Mouse (Mus musculus): ENCODE results near the gene Nck2. TPM values are rescaled to one million over a fixed set of nuclear protein-coding genes. Genes with fewer than 3 reads are reported as not detected.

The Nck2 gene
- polyA plus RNA-seq, 2 experiments: 8.4 to 9.0 TPM

DNA sequence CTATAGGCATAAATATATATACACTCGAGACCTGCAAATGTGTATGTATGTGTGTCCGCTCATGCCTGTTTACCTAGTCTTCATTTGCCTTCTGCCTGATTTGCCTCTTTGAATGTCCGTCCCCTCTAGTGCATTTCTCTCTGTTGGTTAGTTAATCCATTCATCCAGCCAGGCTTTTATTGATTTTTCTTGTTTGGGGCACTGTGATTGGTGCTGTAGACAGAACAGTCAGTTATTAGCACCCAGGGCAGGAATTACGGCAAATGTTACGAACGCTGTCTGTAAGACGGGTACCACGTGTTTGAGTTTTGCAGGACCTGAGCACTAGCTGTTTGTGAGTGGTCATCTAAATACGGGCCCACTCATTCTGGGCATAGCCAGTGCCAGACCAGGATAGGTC lies 40.8 kb downstream of the Nck2 start:
- 81% methylated on average over 9 of the region's 9 CpGs for WGBS (ENCODE audit: insufficient replicate concordance)
- Histone ChIP-seq H3K36me3 (replicated peaks; ENCODE audit: control insufficient read depth, insufficient read depth, low read depth) (no peaks in the 10 kb centered on the region), H3K27me3 (ENCODE audit: control insufficient read depth, insufficient read depth, low read length) (no peaks in the 10 kb centered on the region), H3K4me2 (ENCODE audit: low read depth) (no peak overlapping the region), H3K4me3 (ENCODE audit: insufficient read depth in 1 of 2, low read depth in 2 of 2, low read length in 2 of 2) (no peak overlapping the region), H3K9ac (replicated peaks) (no peak overlapping the region), H3K9me3 (ENCODE audit: control insufficient read depth, low read length) (no peaks in the 10 kb centered on the region), H3K27ac (no peak overlapping the region), H3K4me1 (replicated peaks; ENCODE audit: control insufficient read depth in 2 of 2, insufficient read depth in 2 of 2, low read length in 1 of 2) (peaks cover 12 to 27% of the 10 kb centered on the region in 2 experiments)
- no peak; the same call in 1 of the 2 replicates for ATAC-seq (ENCODE audit: insufficient read depth)
- TF ChIP-seq EP300 (IDR thresholded peaks at IDR 0.05; ENCODE audit: low read depth): no peak
- TF ChIP-seq CTCF (IDR thresholded peaks at IDR 0.05; ENCODE audit: low read depth): no peak
- no peak for DNase-seq (ENCODE audit: low read depth in 3 of 3, low spot score in 3 of 3)

DNA sequence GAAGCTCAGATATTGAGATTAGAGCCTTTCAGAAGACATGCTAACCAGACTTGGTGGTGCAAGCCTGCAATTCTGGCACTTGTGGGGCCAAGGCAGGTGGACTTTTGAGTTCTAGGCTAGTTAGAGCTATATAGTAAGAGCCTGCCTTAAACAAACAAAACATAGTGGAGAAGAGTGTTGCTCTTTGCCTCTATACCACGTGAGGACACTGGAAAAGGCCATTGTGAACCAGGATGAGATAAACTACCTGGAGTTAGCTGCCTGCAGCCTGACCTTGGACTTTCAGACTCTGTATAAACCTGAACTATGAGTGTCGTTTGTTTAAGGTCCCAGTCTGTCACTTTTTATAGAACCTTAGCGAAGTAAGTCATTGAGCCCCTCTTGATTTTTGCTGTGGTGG lies 42.1 kb downstream of the Nck2 start:
- Histone ChIP-seq H3K27me3 (ENCODE audit: control insufficient read depth, insufficient read depth, low read length) (no peaks in the 10 kb centered on the region), H3K27ac (no peak overlapping the region), H3K9ac (replicated peaks) (no peak overlapping the region), H3K36me3 (replicated peaks; ENCODE audit: control insufficient read depth, insufficient read depth, low read depth) (no peaks in the 10 kb centered on the region), H3K9me3 (ENCODE audit: control insufficient read depth, low read length) (no peaks in the 10 kb centered on the region), H3K4me3 (ENCODE audit: insufficient read depth in 1 of 2, low read depth in 2 of 2, low read length in 2 of 2) (no peak overlapping the region), H3K4me1 (replicated peaks; ENCODE audit: control insufficient read depth in 2 of 2, insufficient read depth in 2 of 2, low read length in 1 of 2) (peaks cover 12 to 27% of the 10 kb centered on the region in 2 experiments), H3K4me2 (ENCODE audit: low read depth) (no peak overlapping the region)
- ATAC-seq (ENCODE audit: insufficient read depth): peak; percentile 61
- WGBS (ENCODE audit: insufficient replicate concordance): 56% methylated on average over 3 of the region's 3 CpGs
- DNase-seq (ENCODE audit: low read depth in 3 of 3, low spot score in 3 of 3): no peak
- TF ChIP-seq CTCF (IDR thresholded peaks at IDR 0.05; ENCODE audit: low read depth): no peak
- TF ChIP-seq EP300 (IDR thresholded peaks at IDR 0.05; ENCODE audit: low read depth): no peak

DNA sequence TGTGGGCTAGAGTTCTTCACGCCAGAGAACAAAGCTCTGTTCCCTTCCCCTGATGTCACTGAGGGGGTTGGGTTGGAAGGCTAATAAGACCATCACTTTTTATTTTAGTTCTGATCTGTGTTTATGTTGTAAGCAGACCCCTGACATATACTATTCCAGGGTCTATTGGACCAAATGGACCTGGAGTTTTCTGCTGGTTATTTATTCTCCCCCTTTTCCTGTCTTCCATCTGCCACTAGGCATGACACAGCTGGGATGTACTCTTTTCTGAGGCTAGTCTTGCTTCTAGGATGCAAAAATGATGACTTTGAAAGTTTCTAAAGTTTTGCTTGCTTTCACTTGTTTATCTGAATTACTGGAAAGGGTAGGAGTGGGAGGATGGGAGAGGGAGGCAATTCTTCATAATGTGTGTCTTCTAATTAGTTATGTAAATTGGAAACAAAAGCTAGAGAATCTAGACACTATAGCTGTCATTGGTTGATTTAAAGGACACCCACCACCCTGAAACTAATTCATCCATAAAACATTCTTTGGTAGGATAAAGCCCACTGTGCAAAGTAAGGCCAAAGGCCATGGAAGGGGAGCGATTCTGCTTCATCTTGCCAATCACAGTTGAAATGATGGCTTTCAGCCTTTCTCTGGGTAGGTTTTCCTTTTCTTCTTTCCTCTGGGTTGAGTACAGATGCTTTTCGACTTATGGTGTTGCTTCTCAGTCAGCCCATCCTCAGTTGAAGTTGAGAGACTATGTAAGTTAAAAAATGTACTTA lies 42.8 kb downstream of the Nck2 start:
- Histone ChIP-seq H3K4me2 (ENCODE audit: low read depth) (no peak overlapping the region), H3K9ac (replicated peaks) (no peak overlapping the region), H3K4me3 (ENCODE audit: insufficient read depth in 1 of 2, low read depth in 2 of 2, low read length in 2 of 2) (no peak overlapping the region), H3K27ac (no peak overlapping the region), H3K4me1 (replicated peaks; ENCODE audit: control insufficient read depth in 2 of 2, insufficient read depth in 2 of 2, low read length in 1 of 2) (peaks cover 12 to 27% of the 10 kb centered on the region in 2 experiments), H3K9me3 (ENCODE audit: control insufficient read depth, low read length) (no peaks in the 10 kb centered on the region), H3K36me3 (replicated peaks; ENCODE audit: control insufficient read depth, insufficient read depth, low read depth) (no peaks in the 10 kb centered on the region), H3K27me3 (ENCODE audit: control insufficient read depth, insufficient read depth, low read length) (no peaks in the 10 kb centered on the region)
- WGBS (ENCODE audit: insufficient replicate concordance): 65% methylated on average over 3 of the region's 3 CpGs
- no peak for DNase-seq (ENCODE audit: low read depth in 3 of 3, low spot score in 3 of 3)
- no peak for TF ChIP-seq CTCF (IDR thresholded peaks at IDR 0.05; ENCODE audit: low read depth)
- TF ChIP-seq EP300 (IDR thresholded peaks at IDR 0.05; ENCODE audit: low read depth): no peak
- no peak for ATAC-seq (ENCODE audit: insufficient read depth)

DNA sequence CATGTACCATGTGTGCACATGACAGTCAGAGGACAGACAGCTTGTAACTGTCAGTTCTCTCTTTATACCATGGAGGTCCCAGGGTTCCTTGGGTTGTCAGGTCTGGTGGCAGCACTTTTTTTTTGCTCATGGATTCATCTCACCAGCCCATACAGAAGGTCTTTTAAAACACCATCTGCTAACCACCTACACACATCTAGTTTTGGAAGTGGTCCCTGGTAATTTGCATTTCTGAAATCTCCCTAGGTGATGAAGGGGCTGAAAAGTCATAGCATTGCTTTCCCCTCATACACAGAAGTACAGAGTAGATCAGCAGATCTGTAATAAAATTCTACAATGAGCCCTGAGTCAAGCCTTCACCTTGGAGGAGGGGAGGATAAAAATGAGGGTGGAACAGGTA lies 44.9 kb downstream of the Nck2 start:
- no peak overlapping the region for H3K27ac ChIP-seq
- H3K4me1 ChIP-seq (replicated peaks; ENCODE audit: control insufficient read depth in 2 of 2, insufficient read depth in 2 of 2, low read length in 1 of 2): peaks cover 11 to 24% of the 10 kb centered on the region in 2 experiments
- no peak for TF ChIP-seq EP300 (IDR thresholded peaks at IDR 0.05; ENCODE audit: low read depth)
- TF ChIP-seq CTCF (IDR thresholded peaks at IDR 0.05; ENCODE audit: low read depth): no peak
- H3K36me3 ChIP-seq (replicated peaks; ENCODE audit: control insufficient read depth, insufficient read depth, low read depth): no peaks in the 10 kb centered on the region
- no peak overlapping the region for H3K4me3 ChIP-seq (ENCODE audit: insufficient read depth in 1 of 2, low read depth in 2 of 2, low read length in 2 of 2)
- DNase-seq (ENCODE audit: low read depth in 3 of 3, low spot score in 3 of 3) (no peak), ATAC-seq (ENCODE audit: insufficient read depth) (no peak)
- H3K4me2 ChIP-seq (ENCODE audit: low read depth): no peak overlapping the region
- no peaks in the 10 kb centered on the region for H3K27me3 ChIP-seq (ENCODE audit: control insufficient read depth, insufficient read depth, low read length)
- no peaks in the 10 kb centered on the region for H3K9me3 ChIP-seq (ENCODE audit: control insufficient read depth, low read length)
- no peak overlapping the region for H3K9ac ChIP-seq (replicated peaks)

DNA sequence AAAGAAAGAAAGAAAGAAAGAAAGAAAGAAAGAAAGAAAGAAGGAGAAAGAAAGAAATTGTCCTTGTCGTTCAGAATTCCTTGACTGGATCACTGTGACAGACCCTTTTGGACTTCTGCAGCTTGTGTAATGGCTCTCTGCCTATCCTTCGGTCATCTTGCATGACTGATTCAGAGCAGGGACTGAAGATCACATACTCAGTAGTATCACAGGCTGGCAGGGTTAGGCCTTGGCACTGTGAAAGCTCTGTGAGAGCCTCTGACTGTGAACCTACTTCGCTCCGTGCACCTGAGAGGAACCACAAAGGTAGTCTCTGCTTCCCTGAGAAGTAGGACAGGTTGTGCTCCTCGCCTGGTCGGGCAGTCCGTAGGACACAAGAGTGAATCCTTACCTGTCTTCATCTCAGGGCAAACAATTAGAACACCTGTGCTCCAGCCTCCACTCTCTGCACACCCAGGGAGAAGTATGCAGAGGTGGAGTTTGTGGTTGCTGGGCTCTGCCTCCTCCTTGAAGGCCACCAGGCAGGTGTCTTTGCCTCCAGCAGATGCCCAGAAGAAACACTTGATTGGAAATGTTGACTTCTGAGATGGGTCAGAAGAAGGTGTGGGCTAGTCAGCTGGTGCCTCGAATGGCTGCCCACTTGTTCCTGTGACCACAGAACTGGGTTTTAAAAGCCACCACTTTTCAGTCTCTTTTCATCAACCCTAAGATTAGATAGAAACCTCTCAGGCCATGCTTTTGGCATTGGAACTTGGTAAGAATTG lies 47.3 kb downstream of the Nck2 start:
- no peaks in the 10 kb centered on the region for H3K36me3 ChIP-seq (replicated peaks; ENCODE audit: control insufficient read depth, insufficient read depth, low read depth)
- H3K27ac ChIP-seq: no peak overlapping the region
- WGBS (ENCODE audit: insufficient replicate concordance): 74% methylated on average over 8 of the region's 8 CpGs
- H3K27me3 ChIP-seq (ENCODE audit: control insufficient read depth, insufficient read depth, low read length): no peaks in the 10 kb centered on the region
- no peak for DNase-seq (ENCODE audit: low read depth in 3 of 3, low spot score in 3 of 3)
- no peak for ATAC-seq (ENCODE audit: insufficient read depth)
- H3K4me1 ChIP-seq (replicated peaks; ENCODE audit: control insufficient read depth in 2 of 2, insufficient read depth in 2 of 2, low read length in 1 of 2): peaks cover 0 to 11% of the 10 kb centered on the region in 2 experiments; a peak in 2 of 4 replicates
- no peak overlapping the region for H3K4me3 ChIP-seq (ENCODE audit: insufficient read depth in 1 of 2, low read depth in 2 of 2, low read length in 2 of 2)
- no peak overlapping the region for H3K9ac ChIP-seq (replicated peaks)
- no peaks in the 10 kb centered on the region for H3K9me3 ChIP-seq (ENCODE audit: control insufficient read depth, low read length)
- no peak overlapping the region for H3K4me2 ChIP-seq (ENCODE audit: low read depth)
- TF ChIP-seq EP300 (IDR thresholded peaks at IDR 0.05; ENCODE audit: low read depth) (no peak), CTCF (IDR thresholded peaks at IDR 0.05; ENCODE audit: low read depth) (no peak)
